Mouse (Mus musculus) common myeloid progenitor, adult 5-6 weeks (primary cell): Measurements from ENCODE around the gene Ch25h. TPM values are rescaled to one million over a fixed set of nuclear protein-coding genes. Genes with fewer than 3 reads are reported as not detected.
A peak's percentile ranks its signal among the peaks of the same experiment; 100 is the strongest.

Experiments used
- ATAC-seq: replicated peaks from 2 replicates; pipeline ENCODE4 v1.8.0; 2016; ENCODE audit warnings: low read depth, mild to moderate bottlenecking, moderate TSS enrichment, inconsistent platforms; ENCODE audit not compliant: poor library complexity, severe bottlenecking
- total RNA-seq: library from RNA; stranded (forward); fragments of 200-1000, 187-1606 nt; gene quantifications from 2 replicates; pipeline ENCODE4 v1.2.3, GENCODE M21; 2017

Gene Ch25h
- total RNA-seq: 0.09 TPM in 1 of 2 replicates, not detected in the other

GRCm38 (mm10) chr19:34474991-34475971, at the start of gene Ch25h:
Gene Ch25h, minus strand, starts transcription at chr19:34475164.
- peak; percentile 29 for ATAC-seq

- ATAC-seq: no peak
Observed at GRCm38 (mm10) chr19:34524646-34525045, 49.7 kb upstream of the Ch25h start.

GRCm38 (mm10) chr19:34523106-34523725, 48.3 kb upstream of the Ch25h start:
- no peak for ATAC-seq

GRCm38 (mm10) chr19:34521978-34522377, 47.0 kb upstream of the Ch25h start:
- no peak for ATAC-seq

GRCm38 (mm10) chr19:34521361-34521760, 46.4 kb upstream of the Ch25h start:
- peak; percentile 74 for ATAC-seq

GRCm38 (mm10) chr19:34520051-34520450, 45.1 kb upstream of the Ch25h start:
- no peak for ATAC-seq

- no peak for ATAC-seq
Observed at GRCm38 (mm10) chr19:34519646-34520045, 44.7 kb upstream of the Ch25h start.

- ATAC-seq: no peak
Observed at GRCm38 (mm10) chr19:34518786-34519185, 43.8 kb upstream of the Ch25h start.

GRCm38 (mm10) chr19:34517812-34518594, 43.0 kb upstream of the Ch25h start:
- ATAC-seq: no peak

- no peak for ATAC-seq
Observed at GRCm38 (mm10) chr19:34517197-34517596, 42.2 kb upstream of the Ch25h start.

- ATAC-seq: no peak
Observed at GRCm38 (mm10) chr19:34516346-34516745, 41.4 kb upstream of the Ch25h start.

GRCm38 (mm10) chr19:34515681-34516080, 40.7 kb upstream of the Ch25h start:
- peak; percentile 72 for ATAC-seq

- ATAC-seq: no peak
Observed at GRCm38 (mm10) chr19:34511528-34511927, 36.6 kb upstream of the Ch25h start.

GRCm38 (mm10) chr19:34510717-34511116, 35.8 kb upstream of the Ch25h start:
- ATAC-seq: no peak

- ATAC-seq: no peak
Observed at GRCm38 (mm10) chr19:34505161-34505721, 30.3 kb upstream of the Ch25h start.

GRCm38 (mm10) chr19:34500763-34501162, 25.8 kb upstream of the Ch25h start:
- ATAC-seq: peak; percentile 99

GRCm38 (mm10) chr19:34496353-34496752, 21.4 kb upstream of the Ch25h start:
- ATAC-seq: no peak

GRCm38 (mm10) chr19:34493859-34494258, 18.9 kb upstream of the Ch25h start:
- no peak for ATAC-seq

GRCm38 (mm10) chr19:34483547-34483946, 8.6 kb upstream of the Ch25h start:
- ATAC-seq: peak; percentile 72
